Mouse (Mus musculus) G1E (cell line): Measurements from ENCODE around the gene Setd2. TPM values are rescaled to one million over a fixed set of nuclear protein-coding genes. Genes with fewer than 3 reads are reported as not detected.

Experiments used
- ATAC-seq: 2 replicates; pipeline ENCODE4 v1.8.0; 2016; ENCODE audit warnings: mild to moderate bottlenecking; ENCODE audit not compliant: insufficient number of reproducible peaks, poor library complexity, low FRiP score, severe bottlenecking; ENCODE audit errors: extremely low read depth
- DNase-seq: peaks from one replicate; pipeline ENCODE4 v3.0.0; 2012; ENCODE audit warnings: low spot score
- H3K27me3 ChIP-seq: 2 replicates; pipeline ENCODE4 v1.6.1; 2012; ENCODE audit warnings: mild to moderate bottlenecking, low read length, inconsistent platforms; ENCODE audit not compliant: insufficient read depth
- H3K36me3 ChIP-seq: replicated peaks from 2 replicates; pipeline ENCODE3; 2012; ENCODE audit warnings: mild to moderate bottlenecking, inconsistent platforms
- H3K4me1 ChIP-seq: 2 replicates; pipeline ENCODE4 v1.6.1; 2012; ENCODE audit warnings: low read depth, low read length, inconsistent platforms, mixed read lengths; ENCODE audit not compliant: insufficient read depth
- H3K4me3 ChIP-seq: 2 replicates; pipeline ENCODE4 v1.5.1; 2012; ENCODE audit warnings: low read depth, mild to moderate bottlenecking, inconsistent platforms, low read length, moderate library complexity, mixed read lengths
- H3K9me3 ChIP-seq: replicated peaks from 2 replicates; pipeline ENCODE4 v1.6.1; 2012; ENCODE audit warnings: inconsistent platforms
- CTCF ChIP-seq: IDR thresholded peaks from 2 replicates; pipeline ENCODE4 v1.5.1; 2012; ENCODE audit warnings: low read depth, low read length, inconsistent platforms, mixed read lengths
- GATA1 ChIP-seq: IDR thresholded peaks from 2 replicates; pipeline ENCODE4 v1.6.1; 2012; ENCODE audit warnings: borderline replicate concordance, low read length, inconsistent platforms, mixed read lengths
- GATA2 ChIP-seq: IDR thresholded peaks from 2 replicates; pipeline ENCODE4 v1.6.1; 2012; ENCODE audit warnings: low read depth, low read length, inconsistent platforms, borderline replicate concordance
- POLR2AphosphoS5 ChIP-seq: IDR thresholded peaks from 2 replicates; pipeline ENCODE4 v1.6.1; 2012; ENCODE audit warnings: low read depth, low read length, inconsistent platforms; ENCODE audit not compliant: insufficient replicate concordance
- TAL1 ChIP-seq: conservative IDR thresholded peaks from 2 replicates; pipeline ENCODE4 v1.6.1; 2012; ENCODE audit warnings: low read depth, low read length, inconsistent platforms, mixed read lengths
- polyA plus RNA-seq: library from polyadenylated mRNA; stranded (reverse); fragments of >175 nt; gene quantifications from 2 replicates; pipeline ENCODE4 v1.2.3, GENCODE M21; 2012
- total RNA-seq, 2 experiments: library from RNA; stranded (forward) in 1 of 2; stranded (reverse) in 1 of 2; fragments of 200-1000 nt in 1 of 2; fragments of >200 nt in 1 of 2; fragmentation: Nextera tagmentation in 1 of 2; gene quantifications; 2 replicates each; pipeline ENCODE4 v1.2.3; 2014 to 2017

Setd2 gene
- total and polyA plus RNA-seq, 3 experiments, result 20.1 to 221 (median 154) TPM

- Histone ChIP-seq H3K9me3 (no peaks in the 10 kb centered on the region), H3K36me3 (peaks cover 42% of the 10 kb centered on the region), H3K4me3 (peak overlapping the region; percentile 69; the same call in 1 of the 2 replicates), H3K4me1 (peaks cover 92% of the 10 kb centered on the region), H3K27me3 (no peaks in the 10 kb centered on the region)
- ATAC-seq (peak; percentile 71), DNase-seq (peak; percentile 82)
- TF ChIP-seq GATA1, result no peak
- TF ChIP-seq GATA2, result no peak
- peak; percentile 94 for TF ChIP-seq TAL1
These were observed 133.5 kb downstream of the Setd2 start for GRCm38 (mm10) chr9:110665912-110666311.

- DNase-seq (no peak), ATAC-seq (no peak)
- TF ChIP-seq TAL1 (no peak), GATA1 (no peak), CTCF (no peak), GATA2 (no peak), POLR2AphosphoS5 (no peak)
- H3K4me1 ChIP-seq, result peaks cover 92% of the 10 kb centered on the region
- peak overlapping the region; percentile 69; the same call in 1 of the 2 replicates for H3K4me3 ChIP-seq
- H3K9me3 ChIP-seq, result no peaks in the 10 kb centered on the region
- peaks cover 47% of the 10 kb centered on the region for H3K36me3 ChIP-seq
- H3K27me3 ChIP-seq, result no peaks in the 10 kb centered on the region
These were observed 134.0 kb downstream of the Setd2 start for GRCm38 (mm10) chr9:110666374-110666773.

- H3K4me1 ChIP-seq, result peaks cover 87% of the 10 kb centered on the region
- ATAC-seq (peak; percentile 31), DNase-seq (peak; percentile 35)
- peaks cover 43% of the 10 kb centered on the region for H3K36me3 ChIP-seq
- H3K27me3 ChIP-seq, result no peaks in the 10 kb centered on the region
- peak overlapping the region; percentile 6; the same call in 1 of the 2 replicates for H3K4me3 ChIP-seq
- TF ChIP-seq CTCF, result no peak
- no peak for TF ChIP-seq TAL1
- TF ChIP-seq GATA2, result no peak
- TF ChIP-seq GATA1, result no peak
- no peak for TF ChIP-seq POLR2AphosphoS5
- no peaks in the 10 kb centered on the region for H3K9me3 ChIP-seq
These were observed 134.9 kb downstream of the Setd2 start for GRCm38 (mm10) chr9:110667219-110667836.

Other genes with a start within 250 kb of the Setd2 start
- gene Elp6, start 227.4 kb upstream of the Setd2 start, total RNA-seq (2014; fragmentation: Nextera tagmentation), result 5.4 and 7.1 TPM in 2 replicates
- 9.3 and 14.5 TPM in 2 replicates for gene Elp6, start 227.4 kb upstream of the Setd2 start, total RNA-seq (2017)
- gene Elp6, start 227.4 kb upstream of the Setd2 start, polyA plus RNA-seq, result 12.9 and 13.4 TPM in 2 replicates
- gene Scap, start 199.3 kb upstream of the Setd2 start, total RNA-seq (2014; fragmentation: Nextera tagmentation), result 13.5 and 23.6 TPM in 2 replicates
- 11.5 and 15.7 TPM in 2 replicates for gene Scap, start 199.3 kb upstream of the Setd2 start, total RNA-seq (2017)
- gene Scap, start 199.3 kb upstream of the Setd2 start, polyA plus RNA-seq, result 137 and 140 TPM in 2 replicates
- gene Ptpn23, start 124.4 kb upstream of the Setd2 start, total RNA-seq (2014; fragmentation: Nextera tagmentation), result 55.8 and 58.9 TPM in 2 replicates
- gene Ptpn23, start 124.4 kb upstream of the Setd2 start, total RNA-seq (2017), result 6.9 and 8.2 TPM in 2 replicates
- 62.3 and 93.5 TPM in 2 replicates for gene Ptpn23, start 124.4 kb upstream of the Setd2 start, polyA plus RNA-seq
- not detected in 2 replicates for gene Ngp, start 112.8 kb upstream of the Setd2 start, total RNA-seq (2014; fragmentation: Nextera tagmentation)
- gene Ngp, start 112.8 kb upstream of the Setd2 start, total RNA-seq (2017), result 0.11 and 0.12 TPM in 2 replicates
- gene Ngp, start 112.8 kb upstream of the Setd2 start, polyA plus RNA-seq, result 0.08 TPM in 1 of 2 replicates, not detected in the other
- 11.4 and 20.8 TPM in 2 replicates for gene Klhl18, start 55.9 kb upstream of the Setd2 start, total RNA-seq (2014; fragmentation: Nextera tagmentation)
- gene Klhl18, start 55.9 kb upstream of the Setd2 start, total RNA-seq (2017), result 6.3 and 6.5 TPM in 2 replicates
- gene Klhl18, start 55.9 kb upstream of the Setd2 start, polyA plus RNA-seq, result 4.7 and 5.7 TPM in 2 replicates
- 2.1 and 2.9 TPM in 2 replicates for gene Kif9, start 55.6 kb upstream of the Setd2 start, total RNA-seq (2014; fragmentation: Nextera tagmentation)
- 2.0 and 3.1 TPM in 2 replicates for gene Kif9, start 55.6 kb upstream of the Setd2 start, total RNA-seq (2017)
- gene Kif9, start 55.6 kb upstream of the Setd2 start, polyA plus RNA-seq, result 0.10 and 0.14 TPM in 2 replicates
- gene Nradd, start 91.9 kb downstream of the Setd2 start, total RNA-seq (2014; fragmentation: Nextera tagmentation), result 1.3 TPM in 1 of 2 replicates, not detected in the other
- gene Nradd, start 91.9 kb downstream of the Setd2 start, total RNA-seq (2017), result 5.8 and 7.3 TPM in 2 replicates
- 1.8 and 2.2 TPM in 2 replicates for gene Nradd, start 91.9 kb downstream of the Setd2 start, polyA plus RNA-seq
- gene Nbeal2, start 121.6 kb downstream of the Setd2 start, total RNA-seq (2014; fragmentation: Nextera tagmentation), result 26.1 and 37.4 TPM in 2 replicates
- gene Nbeal2, start 121.6 kb downstream of the Setd2 start, total RNA-seq (2017), result 28.1 and 32.5 TPM in 2 replicates
- gene Nbeal2, start 121.6 kb downstream of the Setd2 start, polyA plus RNA-seq, result 56.7 and 64.7 TPM in 2 replicates
- 36.2 TPM in 2 replicates for gene Ccdc12, start 123.9 kb downstream of the Setd2 start, total RNA-seq (2014; fragmentation: Nextera tagmentation)
- gene Ccdc12, start 123.9 kb downstream of the Setd2 start, total RNA-seq (2017), result 202 and 222 TPM in 2 replicates
- gene Ccdc12, start 123.9 kb downstream of the Setd2 start, polyA plus RNA-seq, result 331 and 365 TPM in 2 replicates
- gene Myl3, start 209.3 kb downstream of the Setd2 start, total RNA-seq (2014; fragmentation: Nextera tagmentation), result not detected in 2 replicates
- 0.12 TPM in 1 of 2 replicates, not detected in the other for gene Myl3, start 209.3 kb downstream of the Setd2 start, total RNA-seq (2017)
- gene Myl3, start 209.3 kb downstream of the Setd2 start, polyA plus RNA-seq, result not detected in 2 replicates
- not detected in 2 replicates for gene Pth1r, start 214.5 kb downstream of the Setd2 start, total RNA-seq (2014; fragmentation: Nextera tagmentation)
- gene Pth1r, start 214.5 kb downstream of the Setd2 start, total RNA-seq (2017), result not detected in 2 replicates
- 0.03 TPM in 1 of 2 replicates, not detected in the other for gene Pth1r, start 214.5 kb downstream of the Setd2 start, polyA plus RNA-seq